Mouse (Mus musculus) layer of hippocampus, adult 8-10 months (tissue): ENCODE measurements around the gene Chid1. TPM values are rescaled to one million over a fixed set of nuclear protein-coding genes. Genes with fewer than 3 reads are reported as not detected.

ENCODE experiments used
- DNase-seq, 2 experiments: peaks; one replicate each; pipeline ENCODE4 v3.0.0; 2022; ENCODE audit warnings: low spot score in 2 of 2
- total RNA-seq, 4 experiments: library from RNA; stranded (reverse); gene quantifications; 2 replicates each; pipeline ENCODE4 v1.2.4; 2022

Chid1 gene
- total RNA-seq, 4 experiments from 2014 or later: 74.8 to 80.6 (median 76.0) TPM

- DNase-seq: no peak
Observed at GRCm38 (mm10) chr7:141476981-141477370, 62.7 kb downstream of the Chid1 start.

- DNase-seq: no peak
Observed at GRCm38 (mm10) chr7:141476226-141476980, 63.3 kb downstream of the Chid1 start.

GRCm38 (mm10) chr7:141475805-141476158, 63.9 kb downstream of the Chid1 start:
- DNase-seq: no peak

GRCm38 (mm10) chr7:141475011-141475804, 64.4 kb downstream of the Chid1 start, which contains the start of the genes Polr2l and Tspan4:
Gene Polr2l (minus strand): TSS chr7:141475132.
Gene Tspan4 (plus strand): TSS chr7:141475240.
- peak in 1 of 2 experiments; percentile 82 for DNase-seq

GRCm38 (mm10) chr7:141474160-141474559, 65.5 kb downstream of the Chid1 start:
- no peak for DNase-seq

GRCm38 (mm10) chr7:141472763-141473162, 66.9 kb downstream of the Chid1 start:
- no peak for DNase-seq

- DNase-seq: no peak
Observed at GRCm38 (mm10) chr7:141472226-141472625, 67.4 kb downstream of the Chid1 start.

GRCm38 (mm10) chr7:141471236-141471635, 68.4 kb downstream of the Chid1 start:
- DNase-seq: no peak

GRCm38 (mm10) chr7:141470637-141470944, 69.1 kb downstream of the Chid1 start:
- no peak for DNase-seq

GRCm38 (mm10) chr7:141469901-141470636, 69.6 kb downstream of the Chid1 start:
- no peak for DNase-seq

- DNase-seq: no peak
Observed at GRCm38 (mm10) chr7:141469352-141469751, 70.3 kb downstream of the Chid1 start.

GRCm38 (mm10) chr7:141468522-141469211, 71.0 kb downstream of the Chid1 start:
- DNase-seq: no peak

- no peak for DNase-seq
Observed at GRCm38 (mm10) chr7:141468164-141468521, 71.5 kb downstream of the Chid1 start.

GRCm38 (mm10) chr7:141467230-141468030, 72.2 kb downstream of the Chid1 start, which contains the start of gene Cd151:
Gene Cd151 (plus strand): TSS chr7:141467392.
- DNase-seq: no peak

GRCm38 (mm10) chr7:141466607-141467148, 73.0 kb downstream of the Chid1 start:
- DNase-seq: no peak

- DNase-seq: no peak
Observed at GRCm38 (mm10) chr7:141466045-141466394, 73.6 kb downstream of the Chid1 start.

GRCm38 (mm10) chr7:141465388-141466044, 74.1 kb downstream of the Chid1 start:
- DNase-seq: no peak

GRCm38 (mm10) chr7:141464603-141465201, 75.0 kb downstream of the Chid1 start:
- DNase-seq: no peak

GRCm38 (mm10) chr7:141463824-141464602, 75.6 kb downstream of the Chid1 start:
- DNase-seq: no peak
